Comparison of ENCODE assay signal across 29 mouse cellular contexts in the genomic region with DNA sequence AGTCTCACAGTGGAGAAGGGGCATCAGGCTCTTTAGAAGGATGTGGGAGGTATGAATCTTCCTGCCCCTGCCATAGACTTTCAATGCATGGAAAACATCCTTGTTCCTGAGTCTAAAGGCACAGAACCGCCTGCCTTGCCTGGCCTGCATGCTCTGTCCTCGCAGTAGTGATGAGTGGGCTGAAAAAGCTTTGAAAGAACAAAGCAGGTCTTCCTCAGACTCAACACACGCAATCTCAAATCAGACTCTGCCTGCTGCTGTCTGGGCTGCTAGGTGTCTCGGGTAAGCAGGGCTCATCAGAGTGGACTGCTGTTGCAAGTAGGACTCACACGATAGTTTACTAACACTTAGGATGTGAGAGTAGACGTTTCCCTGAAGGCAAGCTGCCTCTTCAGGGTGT. TPM values are rescaled to one million over a fixed set of nuclear protein-coding genes. Genes with fewer than 3 reads are reported as not detected.
"Had no signal": no experiment of that assay in that cellular context is flagged by ENCODE, and none has a peak within 500 bp of the region (broad histone marks: within the 10 kb centered on the region; RNA-seq: fewer than 3 reads in every experiment).

No protein-coding gene starts in this region.

- H3K27me3 ChIP-seq: hindbrain, embryonic 13.5 days; hindbrain, embryonic 15.5 days; kidney, embryonic 15.5 days; limb, embryonic 13.5 days; limb, embryonic 15.5 days had no signal

- H3K9me3 ChIP-seq: heart, embryonic 13.5 days; heart, embryonic 15.5 days; hindbrain, embryonic 13.5 days; hindbrain, embryonic 15.5 days; kidney, embryonic 15.5 days; limb, embryonic 13.5 days; limb, embryonic 15.5 days; liver, embryonic 12.5 days had no signal

- DNase-seq: gastrocnemius, postnatal 14 days; gastrocnemius, postnatal 36 days; heart, adult 11 months; heart, adult 2 months; heart, postnatal 14 days; heart, postnatal 36 days; kidney, adult 11 months; kidney, adult 2 months; kidney, adult 9 months; kidney, postnatal 14 days; kidney, postnatal 36 days; layer of hippocampus, adult 9-11 months; layer of hippocampus, postnatal 36 days; left cerebral cortex, postnatal 4 days had no signal

- ATAC-seq: hindbrain, postnatal 0 days; intestine, embryonic 16.5 days; liver, embryonic 12.5 days had no signal

- H3K4me1 ChIP-seq: heart, embryonic 13.5 days; heart, embryonic 15.5 days; hindbrain, embryonic 13.5 days; hindbrain, embryonic 15.5 days; kidney, embryonic 15.5 days; limb, embryonic 13.5 days; limb, embryonic 15.5 days; liver, embryonic 12.5 days had no signal

- H3K36me3 ChIP-seq: heart, embryonic 13.5 days; heart, embryonic 15.5 days; hindbrain, embryonic 13.5 days; hindbrain, embryonic 15.5 days; kidney, embryonic 15.5 days; limb, embryonic 13.5 days; limb, embryonic 15.5 days; liver, embryonic 12.5 days had no signal

- H3K4me3 ChIP-seq: heart, adult 2 months; heart, embryonic 13.5 days; heart, embryonic 15.5 days; hindbrain, embryonic 13.5 days; hindbrain, embryonic 15.5 days; kidney, embryonic 15.5 days; limb, embryonic 13.5 days; limb, embryonic 15.5 days; liver, embryonic 12.5 days had no signal

- H3K27ac ChIP-seq: heart, adult 2 months; heart, embryonic 13.5 days; heart, embryonic 15.5 days; hindbrain, embryonic 13.5 days; hindbrain, embryonic 15.5 days; hindbrain, postnatal 0 days; kidney, embryonic 15.5 days; kidney, postnatal 0 days; limb, embryonic 13.5 days; limb, embryonic 15.5 days; liver, embryonic 12.5 days; liver, embryonic 14.5 days had no signal

RNA-seq across cellular contexts. Expression of a gene that starts 16.6 kb away (rescaled TPM):
- total RNA-seq: gastrocnemius, postnatal 14 days; gastrocnemius, postnatal 36 days; hematopoietic stem cell, adult 5-6 weeks; liver, adult 2 months had no signal
- polyA plus RNA-seq: heart, embryonic 13.5 days; heart, embryonic 15.5 days; heart, postnatal 0 days had no signal
